Mouse (Mus musculus) activated CD4-positive, CD25-positive, alpha-beta regulatory T cell, adult 9 weeks (primary cell): ENCODE data around the gene Gm5796. TPM values are rescaled to one million over a fixed set of nuclear protein-coding genes. Genes with fewer than 3 reads are reported as not detected.

ENCODE experiments used
- polyA plus RNA-seq: library from polyadenylated mRNA; unstranded; fragments of 100-300 nt; shearing (Covaris generic); gene quantifications from one replicate; pipeline ENCODE4 v1.2.1, GENCODE M21; 2017

The Gm5796 gene
- polyA plus RNA-seq, result 1.4 TPM

DNA sequence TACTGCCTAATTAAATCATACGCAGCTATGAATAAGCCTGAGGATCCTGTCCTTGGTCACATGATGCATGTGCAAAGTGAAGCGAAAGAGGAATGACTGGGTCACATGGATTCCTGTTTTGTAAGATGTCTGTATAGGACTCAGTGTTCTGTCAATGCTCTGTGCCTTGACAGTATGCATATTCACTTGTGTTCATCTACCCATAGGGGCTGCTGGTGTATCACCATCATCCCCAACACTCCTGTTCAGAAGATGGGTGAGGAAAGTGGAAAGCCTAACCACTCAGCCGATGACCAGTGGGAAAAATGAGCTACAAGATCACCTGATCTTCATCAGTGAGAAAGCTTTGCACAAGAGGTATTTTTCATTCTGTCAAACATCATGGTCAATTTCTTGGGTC, at the start of gene Gm5796:
TSS of gene Gm5796 (plus strand) at position 301 of the 400 bp plus-strand sequence.

GRCm38 (mm10) chr14:3998094-3998493, 25.6 kb upstream of the Gm5796 start, which contains the start of gene Gm3099:
Gene Gm3099 (plus strand): TSS chr14:3998394.

GRCm38 (mm10) chr14:4083820-4084219, 60.1 kb downstream of the Gm5796 start, which contains the start of gene Gm3115:
Gene Gm3115 (plus strand): TSS chr14:4084120.

Other genes starting within 250 kb of the Gm5796 start
- 0.76 TPM for gene Gm3002, start 213.9 kb upstream of the Gm5796 start, polyA plus RNA-seq
- gene Gm3033, start 177.7 kb upstream of the Gm5796 start, polyA plus RNA-seq, result not detected
- gene Gm2916, start 139.8 kb upstream of the Gm5796 start, polyA plus RNA-seq, result 0.27 TPM
- not detected for gene Gm3029, start 92.2 kb upstream of the Gm5796 start, polyA plus RNA-seq
- gene Gm3095, start 60.4 kb upstream of the Gm5796 start, polyA plus RNA-seq, result 0.46 TPM
- not detected for gene Gm3099, start 25.5 kb upstream of the Gm5796 start, polyA plus RNA-seq
- not detected for gene Gm3115, start 60.2 kb downstream of the Gm5796 start, polyA plus RNA-seq
- 1.8 TPM for gene Gm8108, start 86.6 kb downstream of the Gm5796 start, polyA plus RNA-seq
- not detected for gene Gm3127, start 141.1 kb downstream of the Gm5796 start, polyA plus RNA-seq
- gene Gm2974, start 158.6 kb downstream of the Gm5796 start, polyA plus RNA-seq, result 3.0 TPM
- gene Gm3138, start 225.7 kb downstream of the Gm5796 start, polyA plus RNA-seq, result not detected